Mouse (Mus musculus) spleen, adult 2 months (tissue): ENCODE measurements around the gene Mtss1l. TPM values are rescaled to one million over a fixed set of nuclear protein-coding genes. Genes with fewer than 3 reads are reported as not detected.
A peak's percentile ranks its signal among the peaks of the same experiment; 100 is the strongest.

Experiments used
- DNase-seq, 2 experiments: peaks; one replicate each; pipeline versions ENCODE4 v3.0.0 to v3.0.0-alpha.2; 2012 to 2021; ENCODE audit warnings: low spot score in 2 of 2, low read depth in 1 of 2
- H3K27ac ChIP-seq: fragments of 200-500 bp; 2 replicates; pipeline ENCODE4 v1.5.1; 2012; ENCODE audit warnings: low read length, inconsistent platforms; ENCODE audit not compliant: insufficient read depth
- H3K27me3 ChIP-seq: fragments of 200-500 bp; 2 replicates; pipeline ENCODE4 v1.6.1; 2012; ENCODE audit warnings: mild to moderate bottlenecking, moderate library complexity, low read length, inconsistent platforms; ENCODE audit not compliant: control insufficient read depth, insufficient read depth
- H3K36me3 ChIP-seq: fragments of 200-500 bp; 2 replicates; pipeline ENCODE4 v1.6.1; 2012; ENCODE audit warnings: mild to moderate bottlenecking, low read length, inconsistent platforms; ENCODE audit not compliant: control insufficient read depth, insufficient read depth
- H3K4me1 ChIP-seq: fragments of 200-500 bp; 2 replicates; pipeline ENCODE4 v1.6.1; 2011; ENCODE audit warnings: inconsistent platforms; ENCODE audit not compliant: control insufficient read depth, insufficient read depth, insufficient read length
- H3K4me3 ChIP-seq: fragments of 200-500 bp; 2 replicates; pipeline ENCODE4 v1.5.1; 2011; ENCODE audit warnings: mild to moderate bottlenecking, inconsistent platforms; ENCODE audit not compliant: insufficient read depth, insufficient read length; ENCODE audit errors: extremely low read depth
- CTCF ChIP-seq: fragments of 200-500 bp; IDR thresholded peaks from 2 replicates; pipeline ENCODE4 v1.5.1; 2011; ENCODE audit warnings: mild to moderate bottlenecking, inconsistent platforms; ENCODE audit not compliant: insufficient read depth, insufficient read length, insufficient replicate concordance; ENCODE audit errors: extremely low read depth
- POLR2A ChIP-seq: fragments of 200-500 bp; IDR thresholded peaks from 2 replicates; pipeline ENCODE4 v1.6.1; 2011; ENCODE audit warnings: low read depth, low read length, inconsistent platforms
- WGBS: fragments of 180-500 bp; shearing (Covaris S2); methylation state at CpG from one replicate; pipeline ENCODE4 v1.1.7; 2018; 5-methylcytosine and 5-hydroxymethylcytosine counted together
- polyA plus RNA-seq: library from polyadenylated mRNA; depleted of rRNA; stranded (reverse); fragments of >200 nt; gene quantifications from 2 replicates; pipeline ENCODE4 v1.2.3, GENCODE M21; 2012; rRNA removed

Gene Mtss1l
- 34.8 and 39.4 TPM in 2 replicates for polyA plus RNA-seq

GRCm38 (mm10) chr8:110720685-110721598 is at the start of gene Mtss1l:
Gene Mtss1l (plus strand): TSS chr8:110721476.
- Histone ChIP-seq H3K27me3 (peaks cover 7% of the 10 kb centered on the region), H3K27ac (peak within 1 kb of the TSS; percentile 34), H3K4me1 (no peaks in the 10 kb centered on the region), H3K36me3 (0 out of 2 replicates have a peak, but pooled peaks cover 1% of the 10 kb centered on the region), H3K4me3 (peak within 1 kb of the TSS; percentile 51)
- no peak for TF ChIP-seq POLR2A
- TF ChIP-seq CTCF: no peak
- no peak for DNase-seq
- WGBS: 12% methylated on average over 67 of the region's 75 CpGs

- H3K27ac ChIP-seq: peak overlapping the region; percentile 65
- H3K36me3 ChIP-seq: peaks cover 12% of the 10 kb centered on the region
- H3K4me3 ChIP-seq: no peak overlapping the region
- WGBS: 76% methylated on average over 2 of the region's 2 CpGs
- no peak for DNase-seq
- no peaks in the 10 kb centered on the region for H3K4me1 ChIP-seq
- H3K27me3 ChIP-seq: no peaks in the 10 kb centered on the region
- no peak for TF ChIP-seq POLR2A
Measured at GRCm38 (mm10) chr8:110672133-110672532, 49.1 kb upstream of the Mtss1l start.

GRCm38 (mm10) chr8:110673168-110673567 is 48.1 kb upstream of the Mtss1l start:
- DNase-seq: no peak
- TF ChIP-seq CTCF: no peak
- no peak for TF ChIP-seq POLR2A
- peaks cover 13% of the 10 kb centered on the region for H3K36me3 ChIP-seq
- H3K27me3 ChIP-seq: no peaks in the 10 kb centered on the region
- H3K27ac ChIP-seq: peak overlapping the region; percentile 25
- WGBS: 89% methylated on average over 2 of the region's 2 CpGs
- no peak overlapping the region for H3K4me3 ChIP-seq
- H3K4me1 ChIP-seq: no peaks in the 10 kb centered on the region

- H3K4me3 ChIP-seq: no peak overlapping the region
- DNase-seq: no peak
- no peak overlapping the region for H3K27ac ChIP-seq
- no peaks in the 10 kb centered on the region for H3K4me1 ChIP-seq
- WGBS: 96% methylated on average over 1 of the region's 1 CpGs
- TF ChIP-seq CTCF (no peak), POLR2A (no peak)
- H3K36me3 ChIP-seq: peaks cover 16% of the 10 kb centered on the region
- no peaks in the 10 kb centered on the region for H3K27me3 ChIP-seq
Measured at GRCm38 (mm10) chr8:110674589-110674988, 46.7 kb upstream of the Mtss1l start.

- peaks cover 11% of the 10 kb centered on the region for H3K36me3 ChIP-seq
- 78% methylated on average over 5 of the region's 5 CpGs for WGBS
- H3K4me1 ChIP-seq: no peaks in the 10 kb centered on the region
- H3K27me3 ChIP-seq: no peaks in the 10 kb centered on the region
- peak overlapping the region; percentile 24; the same call in 1 of the 2 replicates for H3K27ac ChIP-seq
- no peak overlapping the region for H3K4me3 ChIP-seq
- TF ChIP-seq CTCF (no peak), POLR2A (no peak)
- no peak for DNase-seq
Measured at GRCm38 (mm10) chr8:110676702-110677101, 44.6 kb upstream of the Mtss1l start.

GRCm38 (mm10) chr8:110677174-110677660 is 44.1 kb upstream of the Mtss1l start:
- Histone ChIP-seq H3K36me3 (peaks cover 8% of the 10 kb centered on the region), H3K27me3 (no peaks in the 10 kb centered on the region), H3K4me3 (no peak overlapping the region), H3K27ac (no peak overlapping the region), H3K4me1 (no peaks in the 10 kb centered on the region)
- WGBS: 82% methylated on average over 5 of the region's 5 CpGs
- DNase-seq: no peak
- no peak for TF ChIP-seq CTCF
- no peak for TF ChIP-seq POLR2A

- no peaks in the 10 kb centered on the region for H3K4me1 ChIP-seq
- WGBS: 40% methylated on average over 3 of the region's 3 CpGs
- no peak for DNase-seq
- H3K27me3 ChIP-seq: no peaks in the 10 kb centered on the region
- no peak overlapping the region for H3K27ac ChIP-seq
- H3K36me3 ChIP-seq: peaks cover 11% of the 10 kb centered on the region
- no peak overlapping the region for H3K4me3 ChIP-seq
- no peak for TF ChIP-seq CTCF
- TF ChIP-seq POLR2A: no peak
Measured at GRCm38 (mm10) chr8:110678989-110679388, 42.3 kb upstream of the Mtss1l start.
